ENCODE assay signal across 8 mouse cellular contexts in the genomic region with DNA sequence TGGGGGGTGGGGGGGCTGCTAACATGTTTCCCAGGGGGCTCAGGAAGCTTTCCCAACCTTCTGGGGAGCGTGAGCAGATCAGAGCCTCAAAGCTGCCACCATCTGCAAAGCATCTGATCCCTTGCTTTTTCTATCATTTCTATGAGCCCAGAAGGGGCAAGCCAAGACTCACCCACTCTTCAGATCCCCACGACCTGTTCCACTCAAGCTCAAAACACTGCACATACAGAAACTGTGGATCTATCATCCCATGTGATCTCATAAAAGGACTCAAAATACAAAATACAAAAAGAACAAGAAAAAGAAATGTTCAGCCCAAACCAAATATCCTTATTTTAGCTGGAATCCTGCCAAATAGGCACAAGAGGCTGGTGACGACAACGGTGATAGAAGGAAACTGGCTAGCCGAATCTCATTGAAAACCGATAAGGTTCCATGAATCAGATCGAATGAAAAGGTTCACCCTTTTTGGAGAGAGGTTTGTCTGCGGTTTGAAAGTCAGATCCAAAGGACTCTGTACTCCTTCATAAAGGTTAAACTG. TPM values are rescaled to one million over a fixed set of nuclear protein-coding genes. Genes with fewer than 3 reads are reported as not detected.
DNase-seq lines count a peak whose midpoint lies in the region; ATAC-seq and TF ChIP-seq lines count a peak whose summit lies in the region.

No protein-coding gene starts in this region.

- DNase-seq in lung, embryonic 14.5 days, result peak; percentile 48
- no peak for DNase-seq in lung, postnatal 25 days (ENCODE audit: low spot score)
- no peak for DNase-seq in forebrain, embryonic 11.5 days (ENCODE audit: low spot score)
- DNase-seq in limb, embryonic 11.5 days (ENCODE audit: low spot score), result no peak
- DNase-seq in embryo, embryonic 11 days, result no peak
- no peak for DNase-seq in left cerebral cortex, postnatal 25 days (ENCODE audit: low spot score in 2 of 2)
- DNase-seq in testis, postnatal 14 days (ENCODE audit: low spot score), result no peak

- TF ChIP-seq CTCF in lung, embryonic 14.5 days (IDR thresholded peaks at IDR 0.05; ENCODE audit: low read depth), result no peak

- WGBS in lung, embryonic 14.5 days, result 10% methylated on average over 8 of the region's 8 CpGs
- WGBS in forebrain, embryonic 11.5 days, result 5% methylated on average over 8 of the region's 8 CpGs
- 20% methylated on average over 8 of the region's 8 CpGs for WGBS in limb, embryonic 11.5 days
- WGBS in neural tube, embryonic 15.5 days, result 6% methylated on average over 8 of the region's 8 CpGs

- peak overlapping the region; percentile 88 for H3K4me3 ChIP-seq in lung, embryonic 14.5 days (ENCODE audit: low read depth, low read length)
- H3K4me3 ChIP-seq in forebrain, embryonic 11.5 days (ENCODE audit: low read depth, low read length), result peak overlapping the region; percentile 95
- peak overlapping the region; percentile 73 for H3K4me3 ChIP-seq in limb, embryonic 11.5 days (ENCODE audit: low read depth, low read length)
- peak overlapping the region; percentile 84 for H3K4me3 ChIP-seq in neural tube, embryonic 15.5 days (replicated peaks)

- no peaks in the 10 kb centered on the region for H3K36me3 ChIP-seq in lung, embryonic 14.5 days (ENCODE audit: insufficient read depth)
- H3K36me3 ChIP-seq in forebrain, embryonic 11.5 days (ENCODE audit: control insufficient read depth, insufficient read depth, low read length), result no peaks in the 10 kb centered on the region
- H3K36me3 ChIP-seq in limb, embryonic 11.5 days (ENCODE audit: control insufficient read depth, insufficient read depth, low read length), result no peaks in the 10 kb centered on the region
- no peaks in the 10 kb centered on the region for H3K36me3 ChIP-seq in neural tube, embryonic 15.5 days

- no peak for ATAC-seq in lung, embryonic 14.5 days (ENCODE audit: insufficient read depth)
- ATAC-seq in forebrain, embryonic 11.5 days (replicated peaks; ENCODE audit: low FRiP score), result no peak
- ATAC-seq in limb, embryonic 11.5 days (ENCODE audit: insufficient number of reproducible peaks, low FRiP score, low TSS enrichment, low read depth), result no peak
- no peak for ATAC-seq in neural tube, embryonic 15.5 days (ENCODE audit: low FRiP score)

- no peaks in the 10 kb centered on the region for H3K9me3 ChIP-seq in lung, embryonic 14.5 days (ENCODE audit: low read depth, low read length)
- H3K9me3 ChIP-seq in forebrain, embryonic 11.5 days (ENCODE audit: control insufficient read depth, low read length), result no peaks in the 10 kb centered on the region
- no peaks in the 10 kb centered on the region for H3K9me3 ChIP-seq in limb, embryonic 11.5 days (ENCODE audit: control insufficient read depth, low read length)
- H3K9me3 ChIP-seq in neural tube, embryonic 15.5 days (replicated peaks), result no peaks in the 10 kb centered on the region

- peaks cover 8% of the 10 kb centered on the region; the same call in 1 of the 2 replicates for H3K4me1 ChIP-seq in lung, embryonic 14.5 days (ENCODE audit: insufficient read depth)
- peaks cover 6% of the 10 kb centered on the region; the same call in 1 of the 2 replicates for H3K4me1 ChIP-seq in forebrain, embryonic 11.5 days (replicated peaks; ENCODE audit: control insufficient read depth, insufficient read depth, low read length)
- peaks cover 8% of the 10 kb centered on the region; the same call in 1 of the 2 replicates for H3K4me1 ChIP-seq in limb, embryonic 11.5 days (ENCODE audit: control insufficient read depth, insufficient read depth, low read length)
- peaks cover 29% of the 10 kb centered on the region for H3K4me1 ChIP-seq in neural tube, embryonic 15.5 days

- H3K9ac ChIP-seq in lung, embryonic 14.5 days, result no peak overlapping the region
- H3K9ac ChIP-seq in forebrain, embryonic 11.5 days (ENCODE audit: low read length), result peak overlapping the region; percentile 37
- no peak overlapping the region for H3K9ac ChIP-seq in limb, embryonic 11.5 days (ENCODE audit: low read length)
- H3K9ac ChIP-seq in neural tube, embryonic 15.5 days (replicated peaks), result peak overlapping the region; percentile 82

- H3K27me3 ChIP-seq in lung, embryonic 14.5 days (ENCODE audit: insufficient read depth, low read length), result no peaks in the 10 kb centered on the region
- no peaks in the 10 kb centered on the region for H3K27me3 ChIP-seq in forebrain, embryonic 11.5 days (ENCODE audit: control insufficient read depth, insufficient read depth, low read length)
- H3K27me3 ChIP-seq in limb, embryonic 11.5 days (ENCODE audit: control insufficient read depth, insufficient read depth, low read length), result no peaks in the 10 kb centered on the region
- no peaks in the 10 kb centered on the region for H3K27me3 ChIP-seq in neural tube, embryonic 15.5 days (replicated peaks)

- intact Hi-C loops in left cerebral cortex, postnatal 25 days (cut with DNase I), result loop anchor here (5.0 kb wide), 2 partner anchors 76 to 94 kb away; no protein-coding TSS in a partner anchor

- H3K27ac ChIP-seq in lung, embryonic 14.5 days (ENCODE audit: low read depth), result no peak overlapping the region
- H3K27ac ChIP-seq in forebrain, embryonic 11.5 days (ENCODE audit: low read depth, low read length), result no peak overlapping the region
- no peak overlapping the region for H3K27ac ChIP-seq in limb, embryonic 11.5 days (replicated peaks; ENCODE audit: low read depth, low read length)
- H3K27ac ChIP-seq in neural tube, embryonic 15.5 days (replicated peaks), result 0 out of 2 replicates have a peak overlapping the region, but pooled peaks have one; percentile 1

- peak overlapping the region; percentile 85 for H3K4me2 ChIP-seq in lung, embryonic 14.5 days
- H3K4me2 ChIP-seq in forebrain, embryonic 11.5 days (ENCODE audit: low read depth, low read length, severe bottlenecking), result peak overlapping the region; percentile 74
- H3K4me2 ChIP-seq in limb, embryonic 11.5 days (ENCODE audit: low read depth, severe bottlenecking), result peak overlapping the region; percentile 67
- peak overlapping the region; percentile 78 for H3K4me2 ChIP-seq in neural tube, embryonic 15.5 days

RNA-seq across cellular contexts. Expression of a gene that starts 1.5 kb away (rescaled TPM):
- polyA plus RNA-seq in lung, embryonic 14.5 days (2014; fragmentation: Nextera tagmentation; extraction: Ambion mirVana), result 15.8 and 16.9 TPM in 2 replicates
- polyA plus RNA-seq in forebrain, embryonic 11.5 days (2014; fragmentation: Nextera tagmentation; extraction: Ambion mirVana), result 22.6 and 26.0 TPM in 2 replicates
- polyA plus RNA-seq in limb, embryonic 11.5 days (2014; fragmentation: Nextera tagmentation; extraction: Ambion mirVana), result 10.4 and 12.0 TPM in 2 replicates
- polyA plus RNA-seq in neural tube, embryonic 15.5 days (2015; fragmentation: Nextera tagmentation; extraction: Ambion mirVana), result 30.3 and 37.4 TPM in 2 replicates
- total RNA-seq in left cerebral cortex, postnatal 25 days (2021), result 100 to 1,000 TPM; 153 to 175 TPM

Comparison
In these comparisons a context has a peak if more than half of its experiments do, and no peak if none do; other contexts are left out.
1. H3K9ac ChIP-seq: peak in forebrain, embryonic 11.5 days (single experiment) and neural tube, embryonic 15.5 days (single experiment); none in lung, embryonic 14.5 days (single experiment) and limb, embryonic 11.5 days (single experiment).
2. Peak in every context shown above with its lines, with median percentiles within 50 percentile points of each other: H3K4me2 ChIP-seq and H3K4me3 ChIP-seq.